Mouse (Mus musculus) megakaryocyte, embryonic 14.5 days (primary cell): ENCODE measurements around the gene Adam1a.

ENCODE experiments used
- FLI1 ChIP-seq: IDR thresholded peaks from 2 replicates; pipeline ENCODE4 v1.6.1; 2012; ENCODE audit warnings: low read length, inconsistent platforms, mixed read lengths
- GATA1 ChIP-seq: IDR thresholded peaks from 3 replicates; pipeline ENCODE4 v1.6.1; 2012; ENCODE audit warnings: mixed read lengths, low read length, inconsistent platforms, borderline replicate concordance

- TF ChIP-seq FLI1 (no peak), GATA1 (no peak)
Observed at GRCm38 (mm10) chr5:121510009-121510408, 35.3 kb downstream of the Adam1a start.
